Mouse (Mus musculus) stomach, embryonic 14.5 days (tissue): ENCODE results near the gene Lrrc71. TPM values are rescaled to one million over a fixed set of nuclear protein-coding genes. Genes with fewer than 3 reads are reported as not detected.

Experiments used
- ATAC-seq: fragments of 200-750 bp; cut with Nextera tagmentation; 2 replicates; pipeline ENCODE4 v1.8.0; 2017; ENCODE audit warnings: low read depth, moderate TSS enrichment; ENCODE audit not compliant: insufficient number of reproducible peaks, insufficient read depth, low FRiP score
- H3K27ac ChIP-seq: fragments of 300-500 bp; sonication (generic); 2 replicates; pipeline ENCODE4 v1.5.1; 2014; ENCODE audit warnings: mild to moderate bottlenecking, low read length, moderate library complexity, mixed read lengths
- H3K27me3 ChIP-seq: fragments of 300-500 bp; sonication (generic); 2 replicates; pipeline ENCODE4 v1.6.1; 2014; ENCODE audit warnings: low read length, control low read depth, mixed read lengths; ENCODE audit not compliant: control insufficient read depth, insufficient read depth
- H3K36me3 ChIP-seq: fragments of 300-500 bp; sonication (generic); 2 replicates; pipeline ENCODE4 v1.6.1; 2014; ENCODE audit warnings: mild to moderate bottlenecking, control low read depth, low read length, moderate library complexity, mixed read lengths; ENCODE audit not compliant: control insufficient read depth, insufficient read depth
- H3K4me1 ChIP-seq: fragments of 300-500 bp; sonication (generic); 2 replicates; pipeline ENCODE4 v1.6.1; 2014; ENCODE audit warnings: low read length, control low read depth, mixed read lengths; ENCODE audit not compliant: control insufficient read depth, insufficient read depth
- H3K4me2 ChIP-seq: fragments of 300-500 bp; sonication (generic); replicated peaks from 2 replicates; pipeline ENCODE4 v1.6.1; 2014; ENCODE audit warnings: low read depth, low read length, control low read depth
- H3K4me3 ChIP-seq: fragments of 300-500 bp; sonication (generic); 2 replicates; pipeline ENCODE4 v1.5.1; 2014; ENCODE audit warnings: low read depth, low read length, control low read depth
- H3K9ac ChIP-seq: fragments of 300-500 bp; sonication (generic); replicated peaks from 2 replicates; pipeline ENCODE4 v1.6.1; 2014; ENCODE audit warnings: low read depth, mild to moderate bottlenecking, control low read depth, low read length, moderate library complexity, mixed read lengths
- H3K9me3 ChIP-seq: fragments of 300-500 bp; sonication (generic); 2 replicates; pipeline ENCODE4 v1.6.1; 2016; ENCODE audit warnings: low read depth, low read length, control low read depth; ENCODE audit not compliant: control insufficient read depth
- WGBS: fragments of 180-500 bp; shearing (Covaris S2); extraction: QIAGEN DNeasy Blood & Tissue Kit; methylation state at CpG from one replicate; pipeline ENCODE4 v1.1.7; 2014; 5-methylcytosine and 5-hydroxymethylcytosine counted together
- polyA plus RNA-seq: library from polyadenylated mRNA; unstranded; fragments of >200 nt; fragmentation: Nextera tagmentation; extraction: Ambion mirVana; gene quantifications from 2 replicates; pipeline ENCODE4 v1.2.1, GENCODE M21; 2014

Gene Lrrc71
- polyA plus RNA-seq, 1 experiment from 2014 or later: 1.2 TPM

GRCm38 (mm10) chr3:87766284-87766667 is 17.9 kb upstream of the Lrrc71 start:
- WGBS: 84% methylated on average over 3 of the region's 3 CpGs
- Histone ChIP-seq H3K27ac (peak overlapping the region; percentile 95; the same call in 1 of the 2 replicates), H3K36me3 (no peaks in the 10 kb centered on the region), H3K9ac (no peak overlapping the region), H3K4me3 (no peak overlapping the region), H3K27me3 (no peaks in the 10 kb centered on the region), H3K4me1 (peaks cover 41% of the 10 kb centered on the region), H3K4me2 (no peak overlapping the region), H3K9me3 (no peaks in the 10 kb centered on the region)
- ATAC-seq: no peak

- no peak overlapping the region for H3K4me3 ChIP-seq
- peak overlapping the region; percentile 95 for H3K27ac ChIP-seq
- no peak overlapping the region for H3K9ac ChIP-seq
- ATAC-seq: no peak
- H3K9me3 ChIP-seq: no peaks in the 10 kb centered on the region
- 85% methylated on average over 5 of the region's 5 CpGs for WGBS
- peaks cover 41% of the 10 kb centered on the region for H3K4me1 ChIP-seq
- H3K4me2 ChIP-seq: peak overlapping the region; percentile 37; the same call in 1 of the 2 replicates
- H3K36me3 ChIP-seq: no peaks in the 10 kb centered on the region
- no peaks in the 10 kb centered on the region for H3K27me3 ChIP-seq
Measured at GRCm38 (mm10) chr3:87765631-87766283, 17.3 kb upstream of the Lrrc71 start.

GRCm38 (mm10) chr3:87765091-87765490 is 16.7 kb upstream of the Lrrc71 start:
- Histone ChIP-seq H3K4me3 (no peak overlapping the region), H3K4me2 (peak overlapping the region; percentile 37), H3K27ac (peak overlapping the region; percentile 95), H3K9me3 (no peaks in the 10 kb centered on the region), H3K27me3 (no peaks in the 10 kb centered on the region), H3K36me3 (no peaks in the 10 kb centered on the region), H3K9ac (no peak overlapping the region), H3K4me1 (peaks cover 41% of the 10 kb centered on the region)
- 19% methylated on average over 10 of the region's 10 CpGs for WGBS
- ATAC-seq: no peak; the same call in 1 of the 2 replicates

GRCm38 (mm10) chr3:87764506-87764905 is 16.1 kb upstream of the Lrrc71 start:
- peaks cover 41% of the 10 kb centered on the region for H3K4me1 ChIP-seq
- 15% methylated on average over 10 of the region's 10 CpGs for WGBS
- H3K9ac ChIP-seq: no peak overlapping the region; the same call in 1 of the 2 replicates
- peaks cover 3% of the 10 kb centered on the region for H3K36me3 ChIP-seq
- H3K4me3 ChIP-seq: peak overlapping the region; percentile 11; the same call in 1 of the 2 replicates
- ATAC-seq: peak; percentile 3; the same call in 1 of the 2 replicates
- no peaks in the 10 kb centered on the region for H3K9me3 ChIP-seq
- H3K4me2 ChIP-seq: peak overlapping the region; percentile 37
- no peaks in the 10 kb centered on the region for H3K27me3 ChIP-seq
- peak overlapping the region; percentile 95 for H3K27ac ChIP-seq

- peak overlapping the region; percentile 37 for H3K4me2 ChIP-seq
- WGBS: 22% methylated on average over 9 of the region's 15 CpGs
Measured at GRCm38 (mm10) chr3:87763683-87764289, 15.4 kb upstream of the Lrrc71 start.

GRCm38 (mm10) chr3:87763202-87763601 is 14.8 kb upstream of the Lrrc71 start:
- Histone ChIP-seq H3K36me3 (peaks cover 3% of the 10 kb centered on the region), H3K4me1 (peaks cover 44% of the 10 kb centered on the region), H3K4me2 (peak overlapping the region; percentile 37), H3K9me3 (no peaks in the 10 kb centered on the region), H3K9ac (no peak overlapping the region; the same call in 1 of the 2 replicates), H3K4me3 (no peak overlapping the region), H3K27me3 (no peaks in the 10 kb centered on the region), H3K27ac (peak overlapping the region; percentile 95)
- ATAC-seq: no peak
- 39% methylated on average over 4 of the region's 4 CpGs for WGBS

More at GRCm38 (mm10) chr3:87763683-87764289, 15.4 kb upstream of the Lrrc71 start:
- Histone ChIP-seq H3K27ac (peak overlapping the region; percentile 95), H3K4me1 (peaks cover 42% of the 10 kb centered on the region), H3K27me3 (no peaks in the 10 kb centered on the region), H3K36me3 (peaks cover 3% of the 10 kb centered on the region), H3K9me3 (no peaks in the 10 kb centered on the region), H3K9ac (no peak overlapping the region; the same call in 1 of the 2 replicates), H3K4me3 (peak overlapping the region; percentile 11; the same call in 1 of the 2 replicates)
- ATAC-seq: peak; percentile 65

GRCm38 (mm10) chr3:87761408-87762375 is 13.3 kb upstream of the Lrrc71 start:
- Histone ChIP-seq H3K9me3 (no peaks in the 10 kb centered on the region), H3K36me3 (peaks cover 3% of the 10 kb centered on the region), H3K4me2 (no peak overlapping the region), H3K4me1 (peaks cover 33% of the 10 kb centered on the region), H3K27me3 (no peaks in the 10 kb centered on the region), H3K9ac (no peak overlapping the region), H3K4me3 (no peak overlapping the region), H3K27ac (no peak overlapping the region)
- 67% methylated on average over 20 of the region's 20 CpGs for whole genome bisulfite sequencing
- no peak for ATAC-seq

- no peaks in the 10 kb centered on the region for H3K9me3 ChIP-seq
- no peak for ATAC-seq
- peaks cover 14% of the 10 kb centered on the region for H3K4me1 ChIP-seq
- no peak overlapping the region for H3K4me3 ChIP-seq
- no peak overlapping the region for H3K27ac ChIP-seq
- 36% methylated on average over 5 of the region's 5 CpGs for WGBS
- H3K9ac ChIP-seq: no peak overlapping the region
- H3K36me3 ChIP-seq: peaks cover 3% of the 10 kb centered on the region
- no peaks in the 10 kb centered on the region for H3K27me3 ChIP-seq
- no peak overlapping the region for H3K4me2 ChIP-seq
Measured at GRCm38 (mm10) chr3:87758641-87759040, 10.2 kb upstream of the Lrrc71 start.
